Mouse (Mus musculus): ENCODE measurements around the gene Slc6a6. TPM values are rescaled to one million over a fixed set of nuclear protein-coding genes. Genes with fewer than 3 reads are reported as not detected.

Gene Slc6a6
- total and polyA plus RNA-seq, 3 experiments, result 0.03 to 2.8 TPM; not detected in 1

DNA sequence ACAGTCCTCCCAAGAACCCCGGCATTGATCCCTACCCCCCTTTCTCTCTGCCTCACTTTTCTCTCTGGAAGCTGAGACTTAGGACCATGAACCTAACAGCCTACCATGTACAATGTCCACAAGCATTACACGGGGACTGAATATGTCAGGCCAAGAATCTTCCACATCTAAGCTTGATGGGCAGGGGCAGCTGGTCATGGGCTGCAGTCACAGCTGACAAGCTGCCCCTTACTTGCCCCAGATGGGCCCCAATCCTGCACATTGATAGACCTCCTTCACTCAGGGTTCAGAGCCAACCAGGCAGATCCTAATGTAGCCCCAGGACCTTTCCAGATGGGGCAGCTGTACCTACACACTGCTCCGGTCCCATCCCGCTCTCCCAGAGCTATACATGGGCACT is 112.9 kb downstream of the Slc6a6 start:
- Histone ChIP-seq H3K9me3 (replicated peaks) (no peaks in the 10 kb centered on the region), H3K4me3 (ENCODE audit: low read depth, low read length) (no peak overlapping the region), H3K4me1 (ENCODE audit: insufficient read depth, low read depth, low read length) (no peaks in the 10 kb centered on the region), H3K27me3 (ENCODE audit: insufficient read depth, low read length) (peaks cover 7% of the 10 kb centered on the region; the same call in 1 of the 2 replicates), H3K36me3 (replicated peaks) (no peaks in the 10 kb centered on the region)
- TF ChIP-seq GATA1 (IDR thresholded peaks at IDR 0.05; ENCODE audit: borderline replicate concordance, low read length) (no peak), POLR2AphosphoS5 (IDR thresholded peaks at IDR 0.05; ENCODE audit: insufficient replicate concordance, low read depth, low read length) (no peak), CTCF (IDR thresholded peaks at IDR 0.05; ENCODE audit: low read depth, low read length) (no peak), GATA2 (IDR thresholded peaks at IDR 0.05; ENCODE audit: borderline replicate concordance, low read depth, low read length) (no peak), TAL1 (conservative IDR thresholded peaks at IDR 0.05; ENCODE audit: low read depth, low read length) (no peak)
- DNase-seq (ENCODE audit: low spot score) (no peak), ATAC-seq (ENCODE audit: extremely low read depth, insufficient number of reproducible peaks, low FRiP score, poor library complexity, severe bottlenecking) (no peak)

DNA sequence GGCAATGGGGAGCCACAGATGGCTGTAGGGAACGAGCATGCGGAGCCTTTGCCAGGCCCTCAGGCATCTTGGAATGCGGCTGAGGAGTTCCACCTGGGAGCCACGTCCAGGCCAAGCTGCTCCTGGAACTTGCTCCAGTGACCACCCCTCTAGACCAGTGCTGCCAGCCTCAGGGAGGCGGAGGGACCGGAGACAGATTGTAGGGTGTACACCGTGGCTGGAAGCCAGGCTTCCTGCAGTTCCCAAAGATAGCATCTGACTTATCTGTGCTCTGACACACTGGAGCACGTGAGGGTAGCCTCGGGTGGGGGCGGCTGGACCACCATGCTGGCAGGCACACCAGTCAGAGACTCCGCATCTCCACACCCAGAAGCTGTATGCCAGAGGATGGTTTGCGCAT is 114.6 kb downstream of the Slc6a6 start:
- Histone ChIP-seq H3K4me3 (ENCODE audit: low read depth, low read length) (no peak overlapping the region), H3K27me3 (ENCODE audit: insufficient read depth, low read length) (peaks cover 7% of the 10 kb centered on the region; the same call in 1 of the 2 replicates), H3K36me3 (replicated peaks) (no peaks in the 10 kb centered on the region), H3K4me1 (ENCODE audit: insufficient read depth, low read depth, low read length) (no peaks in the 10 kb centered on the region), H3K9me3 (replicated peaks) (no peaks in the 10 kb centered on the region)
- DNase-seq (ENCODE audit: low spot score) (no peak), ATAC-seq (ENCODE audit: extremely low read depth, insufficient number of reproducible peaks, low FRiP score, poor library complexity, severe bottlenecking) (no peak)
- TF ChIP-seq CTCF (IDR thresholded peaks at IDR 0.05; ENCODE audit: low read depth, low read length) (no peak), GATA1 (IDR thresholded peaks at IDR 0.05; ENCODE audit: borderline replicate concordance, low read length) (no peak), GATA2 (IDR thresholded peaks at IDR 0.05; ENCODE audit: borderline replicate concordance, low read depth, low read length) (no peak), POLR2AphosphoS5 (IDR thresholded peaks at IDR 0.05; ENCODE audit: insufficient replicate concordance, low read depth, low read length) (no peak), TAL1 (conservative IDR thresholded peaks at IDR 0.05; ENCODE audit: low read depth, low read length) (no peak)

DNA sequence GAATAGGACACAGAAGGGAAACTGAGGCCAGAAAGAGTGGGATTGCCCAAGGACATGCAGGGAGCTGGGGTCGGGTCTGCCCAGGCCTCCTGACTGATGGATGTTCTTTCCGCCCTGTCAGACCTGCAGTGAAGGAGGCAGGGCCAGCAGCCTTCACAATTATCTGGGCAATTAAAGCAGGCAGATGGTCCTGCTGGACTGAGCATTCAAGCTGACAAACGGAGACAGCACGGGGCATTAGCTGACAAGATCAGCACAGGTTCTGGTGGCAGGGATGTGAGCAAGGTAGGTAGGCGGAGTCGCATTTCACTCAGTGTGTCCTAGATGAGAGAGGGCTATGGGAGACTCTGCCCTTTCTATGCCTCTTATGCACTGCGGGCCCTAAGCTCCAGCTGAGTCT is 120.3 kb downstream of the Slc6a6 start:
- no peak for ATAC-seq (ENCODE audit: extremely low read depth, insufficient number of reproducible peaks, low FRiP score, poor library complexity, severe bottlenecking)
- Histone ChIP-seq H3K4me1 (ENCODE audit: insufficient read depth, low read depth, low read length) (no peaks in the 10 kb centered on the region), H3K36me3 (replicated peaks) (no peaks in the 10 kb centered on the region), H3K27me3 (ENCODE audit: insufficient read depth, low read length) (0 out of 2 replicates have a peak, but pooled peaks cover 4% of the 10 kb centered on the region), H3K4me3 (ENCODE audit: low read depth, low read length) (no peak overlapping the region), H3K9me3 (replicated peaks) (no peaks in the 10 kb centered on the region)
- TF ChIP-seq CTCF (IDR thresholded peaks at IDR 0.05; ENCODE audit: low read depth, low read length) (no peak), GATA1 (IDR thresholded peaks at IDR 0.05; ENCODE audit: borderline replicate concordance, low read length) (no peak), POLR2AphosphoS5 (IDR thresholded peaks at IDR 0.05; ENCODE audit: insufficient replicate concordance, low read depth, low read length) (no peak), TAL1 (conservative IDR thresholded peaks at IDR 0.05; ENCODE audit: low read depth, low read length) (no peak), GATA2 (IDR thresholded peaks at IDR 0.05; ENCODE audit: borderline replicate concordance, low read depth, low read length) (no peak)
- DNase-seq (ENCODE audit: low spot score), result no peak

DNA sequence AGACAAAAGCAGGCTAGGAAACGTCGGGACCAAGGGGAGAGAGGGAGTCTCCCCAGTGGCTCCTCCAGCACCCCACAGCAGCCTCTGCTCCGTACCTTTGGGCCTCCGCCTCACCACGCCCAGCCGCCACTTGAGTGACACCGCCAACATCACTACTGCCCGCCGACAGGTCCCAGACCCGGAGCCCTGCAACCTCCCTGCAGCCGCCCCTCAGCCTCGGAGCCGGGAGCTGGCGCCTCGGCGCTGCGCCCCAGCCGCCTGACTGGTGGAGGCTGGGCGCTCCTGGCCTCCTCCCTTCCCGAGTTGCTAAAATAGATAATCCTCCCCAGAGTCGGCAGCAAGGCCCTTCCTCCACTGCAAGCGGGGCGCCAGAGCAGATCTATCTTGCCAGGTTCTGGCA is 123.3 kb downstream of the Slc6a6 start:
- no peak for TF ChIP-seq CTCF (IDR thresholded peaks at IDR 0.05; ENCODE audit: low read depth, low read length)
- Histone ChIP-seq H3K4me3 (ENCODE audit: low read depth, low read length) (no peak overlapping the region), H3K9me3 (replicated peaks) (no peaks in the 10 kb centered on the region), H3K4me1 (ENCODE audit: insufficient read depth, low read depth, low read length) (no peaks in the 10 kb centered on the region), H3K27me3 (ENCODE audit: insufficient read depth, low read length) (0 out of 2 replicates have a peak, but pooled peaks cover 4% of the 10 kb centered on the region), H3K36me3 (replicated peaks) (no peaks in the 10 kb centered on the region)
- no peak for ATAC-seq (ENCODE audit: extremely low read depth, insufficient number of reproducible peaks, low FRiP score, poor library complexity, severe bottlenecking)
- DNase-seq (ENCODE audit: low spot score), result no peak

DNA sequence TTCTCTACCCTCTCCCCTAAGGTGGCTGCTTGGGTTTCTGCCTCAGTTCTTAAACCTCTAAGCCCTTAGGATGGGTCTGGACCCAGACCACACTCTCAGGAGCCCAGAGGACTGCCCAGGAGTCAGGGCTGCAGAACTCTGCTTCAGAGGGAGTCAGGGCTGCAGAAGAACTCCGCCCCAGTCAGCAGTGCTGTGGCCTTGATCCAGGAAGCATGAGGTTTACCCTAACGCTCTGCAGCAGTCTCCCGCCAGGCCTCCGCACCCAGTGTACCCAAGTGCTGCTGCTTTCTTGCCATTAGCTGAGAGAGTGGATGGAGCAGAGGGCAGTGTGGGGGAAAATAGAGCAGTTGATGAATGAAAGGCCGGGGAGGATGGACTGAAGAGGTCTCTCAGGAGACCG is 124.2 kb downstream of the Slc6a6 start:
- no peaks in the 10 kb centered on the region for H3K4me1 ChIP-seq (ENCODE audit: insufficient read depth, low read depth, low read length)
- ATAC-seq (ENCODE audit: extremely low read depth, insufficient number of reproducible peaks, low FRiP score, poor library complexity, severe bottlenecking) (no peak), DNase-seq (ENCODE audit: low spot score) (no peak)
- no peaks in the 10 kb centered on the region for H3K36me3 ChIP-seq (replicated peaks)
- TF ChIP-seq CTCF (IDR thresholded peaks at IDR 0.05; ENCODE audit: low read depth, low read length) (no peak), POLR2AphosphoS5 (IDR thresholded peaks at IDR 0.05; ENCODE audit: insufficient replicate concordance, low read depth, low read length) (no peak), GATA1 (IDR thresholded peaks at IDR 0.05; ENCODE audit: borderline replicate concordance, low read length) (no peak), GATA2 (IDR thresholded peaks at IDR 0.05; ENCODE audit: borderline replicate concordance, low read depth, low read length) (no peak), TAL1 (conservative IDR thresholded peaks at IDR 0.05; ENCODE audit: low read depth, low read length) (no peak)
- 0 out of 2 replicates have a peak, but pooled peaks cover 4% of the 10 kb centered on the region for H3K27me3 ChIP-seq (ENCODE audit: insufficient read depth, low read length)
- no peak overlapping the region for H3K4me3 ChIP-seq (ENCODE audit: low read depth, low read length)
- no peaks in the 10 kb centered on the region for H3K9me3 ChIP-seq (replicated peaks)

Other genes starting within 250 kb of the Slc6a6 start
- 9.6 and 11.8 TPM in 2 replicates for gene Chchd4, start 210.5 kb upstream of the Slc6a6 start, total RNA-seq (2014; fragmentation: Nextera tagmentation)
- gene Chchd4, start 210.5 kb upstream of the Slc6a6 start, total RNA-seq (2017), result 19.3 and 22.1 TPM in 2 replicates
- 13.4 and 16.1 TPM in 2 replicates for gene Chchd4, start 210.5 kb upstream of the Slc6a6 start, polyA plus RNA-seq (2012)
- 11.0 and 16.2 TPM in 2 replicates for gene Tmem43, start 210.3 kb upstream of the Slc6a6 start, total RNA-seq (2014; fragmentation: Nextera tagmentation)
- 21.0 and 24.3 TPM in 2 replicates for gene Tmem43, start 210.3 kb upstream of the Slc6a6 start, total RNA-seq (2017)
- gene Tmem43, start 210.3 kb upstream of the Slc6a6 start, polyA plus RNA-seq (2012), result 1.5 and 2.3 TPM in 2 replicates
- 5.8 TPM in 2 replicates for gene Xpc, start 168.2 kb upstream of the Slc6a6 start, total RNA-seq (2014; fragmentation: Nextera tagmentation)
- 13.1 and 16.6 TPM in 2 replicates for gene Xpc, start 168.2 kb upstream of the Slc6a6 start, total RNA-seq (2017)
- 6.8 and 7.9 TPM in 2 replicates for gene Xpc, start 168.2 kb upstream of the Slc6a6 start, polyA plus RNA-seq (2012)
- gene Lsm3, start 168.1 kb upstream of the Slc6a6 start, total RNA-seq (2014; fragmentation: Nextera tagmentation), result 41.3 and 47.4 TPM in 2 replicates
- 263 and 300 TPM in 2 replicates for gene Lsm3, start 168.1 kb upstream of the Slc6a6 start, total RNA-seq (2017)
- 10.2 and 15.3 TPM in 2 replicates for gene Lsm3, start 168.1 kb upstream of the Slc6a6 start, polyA plus RNA-seq (2012)
- gene Grip2, start 143.2 kb downstream of the Slc6a6 start, total RNA-seq (2014; fragmentation: Nextera tagmentation), result not detected in 2 replicates
- gene Grip2, start 143.2 kb downstream of the Slc6a6 start, total RNA-seq (2017), result 0.05 and 0.06 TPM in 2 replicates
- gene Grip2, start 143.2 kb downstream of the Slc6a6 start, polyA plus RNA-seq (2012), result not detected in 2 replicates
- 52.7 and 57.4 TPM in 2 replicates for gene Ccdc174, start 194.0 kb downstream of the Slc6a6 start, total RNA-seq (2014; fragmentation: Nextera tagmentation)
- 49.5 and 67.9 TPM in 2 replicates for gene Ccdc174, start 194.0 kb downstream of the Slc6a6 start, total RNA-seq (2017)
- 6.2 and 11.8 TPM in 2 replicates for gene Ccdc174, start 194.0 kb downstream of the Slc6a6 start, polyA plus RNA-seq (2012)
- 2.3 and 5.5 TPM in 2 replicates for gene 4930590J08Rik, start 218.8 kb downstream of the Slc6a6 start, total RNA-seq (2014; fragmentation: Nextera tagmentation)
- gene 4930590J08Rik, start 218.8 kb downstream of the Slc6a6 start, total RNA-seq (2017), result 1.5 and 2.0 TPM in 2 replicates
- 0.12 and 0.18 TPM in 2 replicates for gene 4930590J08Rik, start 218.8 kb downstream of the Slc6a6 start, polyA plus RNA-seq (2012)